Mouse (Mus musculus): Measurements from ENCODE around the gene Txndc15. TPM values are rescaled to one million over a fixed set of nuclear protein-coding genes. Genes with fewer than 3 reads are reported as not detected.

The Txndc15 gene
- polyA plus RNA-seq, 1 experiment from 2014 or later, result 63.6 TPM

DNA sequence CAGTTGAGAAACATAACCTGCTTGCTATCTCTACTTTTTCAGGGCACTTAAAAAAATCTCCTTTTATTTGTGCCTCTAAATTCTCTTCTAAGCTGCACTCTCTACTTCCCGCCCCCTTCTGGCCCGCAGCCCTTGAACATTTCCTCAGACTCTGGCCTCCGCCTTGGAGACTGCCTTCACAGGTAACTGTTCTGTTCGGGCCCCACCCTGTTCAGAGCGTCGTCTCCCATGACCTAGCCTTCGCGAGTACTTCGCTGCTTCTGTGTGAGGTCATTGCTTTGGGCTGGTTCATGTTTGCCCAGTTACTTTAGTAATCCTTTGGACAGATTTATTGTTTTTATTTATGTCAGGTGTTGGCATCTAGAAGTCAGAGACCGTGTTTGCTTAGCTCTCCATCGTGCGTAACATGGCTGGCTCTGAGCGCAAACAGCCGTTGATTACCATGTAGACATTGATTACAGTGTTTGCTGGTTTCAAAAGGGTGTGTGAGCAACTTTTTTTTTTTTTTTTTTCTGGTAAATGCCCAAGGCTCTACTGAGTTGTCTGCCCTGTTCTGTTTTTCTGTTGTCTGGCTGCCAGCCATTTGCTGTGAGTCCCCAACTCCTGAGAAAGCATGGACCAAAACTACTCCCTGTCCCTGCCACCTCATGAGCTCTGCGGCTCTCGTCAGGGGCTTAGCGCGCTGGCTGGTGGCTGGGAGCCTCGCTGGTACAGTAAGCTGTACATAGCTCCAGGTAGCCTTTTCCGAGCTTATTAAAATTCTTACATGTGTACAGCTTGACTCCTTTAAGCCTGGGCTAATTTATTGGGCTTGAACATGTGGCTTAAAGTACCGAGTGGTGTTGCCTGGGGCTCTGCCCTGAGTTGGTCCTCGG is 19.4 kb downstream of the Txndc15 start:
- no peaks in the 10 kb centered on the region for H3K4me1 ChIP-seq (replicated peaks; ENCODE audit: control insufficient read depth, insufficient read depth)
- WGBS, result 48% methylated on average over 22 of the region's 22 CpGs
- H3K27me3 ChIP-seq (ENCODE audit: control insufficient read depth, insufficient read depth, low read length), result no peaks in the 10 kb centered on the region
- H3K27ac ChIP-seq (replicated peaks), result peak overlapping the region; percentile 67
- H3K9ac ChIP-seq (ENCODE audit: low read length), result peak overlapping the region; percentile 38
- 0 out of 2 replicates have a peak overlapping the region, but pooled peaks have one; percentile 20 for H3K4me2 ChIP-seq (replicated peaks; ENCODE audit: low read depth)
- no peaks in the 10 kb centered on the region for H3K9me3 ChIP-seq (ENCODE audit: control insufficient read depth, low read length)
- DNase-seq (ENCODE audit: low spot score) (peak; percentile 85), ATAC-seq (ENCODE audit: low FRiP score, low TSS enrichment) (peak; percentile 97)
- TF ChIP-seq EP300 (optimal IDR thresholded peaks at IDR 0.05) (no peak), CTCF (IDR thresholded peaks at IDR 0.05; ENCODE audit: low read depth) (peak; percentile 27; the same call in 1 of the 2 replicates)
- H3K36me3 ChIP-seq (ENCODE audit: control insufficient read depth, insufficient read depth, low read length), result no peaks in the 10 kb centered on the region
- H3K4me3 ChIP-seq (ENCODE audit: low read depth, low read length), result no peak overlapping the region

DNA sequence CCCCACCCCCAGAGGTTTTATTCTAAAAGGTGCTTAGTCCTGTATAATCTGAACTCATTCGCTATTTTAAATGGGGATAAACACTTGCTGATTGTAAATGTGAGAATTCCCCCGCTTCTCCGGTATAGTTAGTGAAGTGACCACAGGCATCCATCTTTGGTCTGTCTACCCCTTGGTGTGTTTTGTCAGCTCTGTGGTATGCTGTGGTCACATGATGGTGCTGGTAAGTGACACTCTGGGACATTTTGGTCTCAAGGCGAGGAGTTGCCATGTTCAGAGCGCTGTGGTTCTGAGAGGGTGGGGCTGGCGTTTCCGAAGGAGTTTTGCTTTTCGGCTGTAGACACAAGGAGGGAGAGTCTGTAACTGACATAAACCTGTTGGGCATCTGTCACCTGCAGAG is 23.4 kb downstream of the Txndc15 start:
- ATAC-seq (ENCODE audit: low FRiP score, low TSS enrichment) (no peak), DNase-seq (ENCODE audit: low spot score) (no peak)
- TF ChIP-seq CTCF (IDR thresholded peaks at IDR 0.05; ENCODE audit: low read depth) (no peak), EP300 (optimal IDR thresholded peaks at IDR 0.05) (no peak)
- Histone ChIP-seq H3K4me3 (ENCODE audit: low read depth, low read length) (no peak overlapping the region), H3K9ac (ENCODE audit: low read length) (no peak overlapping the region), H3K27ac (replicated peaks) (no peak overlapping the region), H3K36me3 (ENCODE audit: control insufficient read depth, insufficient read depth, low read length) (no peaks in the 10 kb centered on the region), H3K27me3 (ENCODE audit: control insufficient read depth, insufficient read depth, low read length) (no peaks in the 10 kb centered on the region), H3K4me2 (replicated peaks; ENCODE audit: low read depth) (no peak overlapping the region), H3K4me1 (replicated peaks; ENCODE audit: control insufficient read depth, insufficient read depth) (no peaks in the 10 kb centered on the region), H3K9me3 (ENCODE audit: control insufficient read depth, low read length) (no peaks in the 10 kb centered on the region)
- WGBS, result 79% methylated on average over 8 of the region's 8 CpGs

DNA sequence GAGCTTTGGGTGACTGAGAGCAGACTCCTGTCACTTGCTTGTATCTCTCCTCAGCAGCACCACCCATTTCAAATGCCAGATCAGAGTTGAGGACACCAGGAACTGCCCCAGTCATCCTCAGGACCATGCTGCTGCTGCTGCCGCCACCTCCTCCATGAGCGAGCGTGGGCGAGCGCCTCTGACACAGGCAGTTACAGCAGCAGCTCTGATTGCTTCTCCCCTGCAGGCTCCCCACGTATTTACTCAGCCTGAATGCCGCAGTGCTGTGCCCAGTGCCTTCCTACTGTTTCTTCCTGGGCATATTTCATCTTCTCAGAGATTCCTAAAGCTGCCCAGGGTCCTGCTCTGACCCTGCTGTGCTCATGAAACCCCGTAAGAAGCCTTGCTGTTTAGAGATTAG is 27.9 kb downstream of the Txndc15 start:
- Histone ChIP-seq H3K27ac (replicated peaks) (no peak overlapping the region), H3K4me3 (ENCODE audit: low read depth, low read length) (no peak overlapping the region), H3K27me3 (ENCODE audit: control insufficient read depth, insufficient read depth, low read length) (no peaks in the 10 kb centered on the region), H3K9me3 (ENCODE audit: control insufficient read depth, low read length) (no peaks in the 10 kb centered on the region), H3K9ac (ENCODE audit: low read length) (no peak overlapping the region), H3K4me2 (replicated peaks; ENCODE audit: low read depth) (no peak overlapping the region), H3K4me1 (replicated peaks; ENCODE audit: control insufficient read depth, insufficient read depth) (no peaks in the 10 kb centered on the region), H3K36me3 (ENCODE audit: control insufficient read depth, insufficient read depth, low read length) (no peaks in the 10 kb centered on the region)
- DNase-seq (ENCODE audit: low spot score) (no peak), ATAC-seq (ENCODE audit: low FRiP score, low TSS enrichment) (no peak)
- WGBS, result 69% methylated on average over 8 of the region's 8 CpGs
- TF ChIP-seq CTCF (IDR thresholded peaks at IDR 0.05; ENCODE audit: low read depth), result no peak
- TF ChIP-seq EP300 (optimal IDR thresholded peaks at IDR 0.05), result no peak

DNA sequence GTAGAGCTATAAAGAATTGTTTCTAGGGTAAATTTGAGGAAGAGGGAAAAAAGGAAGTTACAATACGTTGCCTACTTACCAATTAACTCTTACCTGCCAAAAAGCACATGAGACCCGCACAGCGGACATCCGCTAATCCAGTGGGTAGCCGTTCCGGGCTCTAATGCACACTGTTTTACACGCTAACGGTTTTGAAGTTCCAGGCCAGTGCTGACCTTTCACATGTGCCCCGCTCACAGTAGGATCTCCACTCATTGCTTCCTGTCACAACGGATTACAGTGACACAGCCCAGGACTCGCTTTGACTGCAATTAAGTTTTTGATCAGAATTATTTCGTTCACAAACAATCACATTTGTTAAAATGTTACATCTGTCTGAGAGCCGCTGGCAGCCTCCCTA is 39.9 kb downstream of the Txndc15 start:
- Histone ChIP-seq H3K9ac (ENCODE audit: low read length) (no peak overlapping the region), H3K4me3 (ENCODE audit: low read depth, low read length) (no peak overlapping the region), H3K4me1 (replicated peaks; ENCODE audit: control insufficient read depth, insufficient read depth) (no peaks in the 10 kb centered on the region), H3K4me2 (replicated peaks; ENCODE audit: low read depth) (no peak overlapping the region), H3K9me3 (ENCODE audit: control insufficient read depth, low read length) (no peaks in the 10 kb centered on the region), H3K27me3 (ENCODE audit: control insufficient read depth, insufficient read depth, low read length) (no peaks in the 10 kb centered on the region), H3K36me3 (ENCODE audit: control insufficient read depth, insufficient read depth, low read length) (no peaks in the 10 kb centered on the region), H3K27ac (replicated peaks) (no peak overlapping the region; the same call in 1 of the 2 replicates)
- 61% methylated on average over 13 of the region's 13 CpGs for WGBS
- no peak for DNase-seq (ENCODE audit: low spot score)
- TF ChIP-seq CTCF (IDR thresholded peaks at IDR 0.05; ENCODE audit: low read depth) (no peak), EP300 (optimal IDR thresholded peaks at IDR 0.05) (no peak)
- no peak for ATAC-seq (ENCODE audit: low FRiP score, low TSS enrichment)

DNA sequence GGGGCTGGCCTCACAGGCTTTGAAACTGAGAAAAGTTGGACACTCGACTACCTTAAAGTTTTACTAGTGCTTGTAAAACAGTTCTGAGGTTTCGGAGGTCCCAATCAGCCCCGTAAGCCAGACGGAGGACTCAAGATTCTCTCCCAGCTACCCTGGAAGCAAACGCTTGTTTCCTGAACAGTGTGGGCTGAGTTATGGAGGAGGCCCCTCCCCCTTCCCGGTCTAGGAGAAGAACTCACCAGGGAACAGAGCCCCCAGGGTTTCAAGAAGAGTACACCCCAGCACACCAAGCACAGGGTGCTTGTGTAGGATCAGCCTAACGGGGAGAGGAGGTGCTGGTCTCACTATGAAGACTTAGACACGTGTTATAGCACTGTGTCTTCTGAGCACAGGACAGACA is 42.3 kb downstream of the Txndc15 start:
- Histone ChIP-seq H3K9ac (ENCODE audit: low read length) (peak overlapping the region; percentile 35; the same call in 1 of the 2 replicates), H3K4me2 (replicated peaks; ENCODE audit: low read depth) (peak overlapping the region; percentile 39), H3K4me1 (replicated peaks; ENCODE audit: control insufficient read depth, insufficient read depth) (no peaks in the 10 kb centered on the region), H3K27me3 (ENCODE audit: control insufficient read depth, insufficient read depth, low read length) (no peaks in the 10 kb centered on the region), H3K4me3 (ENCODE audit: low read depth, low read length) (peak overlapping the region; percentile 15; the same call in 1 of the 2 replicates), H3K9me3 (ENCODE audit: control insufficient read depth, low read length) (no peaks in the 10 kb centered on the region), H3K27ac (replicated peaks) (peak overlapping the region; percentile 69), H3K36me3 (ENCODE audit: control insufficient read depth, insufficient read depth, low read length) (no peaks in the 10 kb centered on the region)
- WGBS, result 33% methylated on average over 8 of the region's 8 CpGs
- peak; percentile 57 for ATAC-seq (ENCODE audit: low FRiP score, low TSS enrichment)
- peak; percentile 30 for DNase-seq (ENCODE audit: low spot score)
- no peak for TF ChIP-seq EP300 (optimal IDR thresholded peaks at IDR 0.05)

DNA sequence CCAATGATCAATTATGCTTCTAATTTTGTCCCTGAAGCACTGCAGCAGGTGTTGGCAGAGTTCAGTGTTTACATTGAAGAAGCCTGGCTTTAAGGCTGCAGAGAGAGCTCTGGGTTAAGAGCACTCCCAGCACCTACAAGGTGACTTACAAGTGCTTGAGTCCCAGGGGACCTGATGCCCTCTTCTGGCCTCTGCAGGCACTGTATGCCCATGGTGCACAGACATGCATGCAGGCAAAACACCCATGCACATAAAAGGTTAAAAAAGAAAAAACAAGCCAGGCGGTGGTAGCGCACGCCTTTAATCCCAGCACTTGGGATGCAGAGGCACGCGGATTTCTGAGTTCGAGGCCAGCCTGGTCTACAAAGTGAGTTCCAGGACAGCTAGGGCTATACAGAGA is 43.2 kb downstream of the Txndc15 start:
- no peaks in the 10 kb centered on the region for H3K27me3 ChIP-seq (ENCODE audit: control insufficient read depth, insufficient read depth, low read length)
- 74% methylated on average over 6 of the region's 6 CpGs for WGBS
- DNase-seq (ENCODE audit: low spot score) (peak; percentile 63), ATAC-seq (ENCODE audit: low FRiP score, low TSS enrichment) (peak; percentile 73; the same call in 1 of the 2 replicates)
- TF ChIP-seq CTCF (IDR thresholded peaks at IDR 0.05; ENCODE audit: low read depth) (peak; percentile 74), EP300 (optimal IDR thresholded peaks at IDR 0.05) (no peak)
- H3K9ac ChIP-seq (ENCODE audit: low read length), result no peak overlapping the region
- no peak overlapping the region for H3K4me2 ChIP-seq (replicated peaks; ENCODE audit: low read depth)
- no peaks in the 10 kb centered on the region for H3K9me3 ChIP-seq (ENCODE audit: control insufficient read depth, low read length)
- no peak overlapping the region for H3K4me3 ChIP-seq (ENCODE audit: low read depth, low read length)
- H3K27ac ChIP-seq (replicated peaks), result no peak overlapping the region
- no peaks in the 10 kb centered on the region for H3K36me3 ChIP-seq (ENCODE audit: control insufficient read depth, insufficient read depth, low read length)
- H3K4me1 ChIP-seq (replicated peaks; ENCODE audit: control insufficient read depth, insufficient read depth), result no peaks in the 10 kb centered on the region
